Mouse (Mus musculus) hindbrain, embryonic 15.5 days (tissue): Measurements from ENCODE around the gene Otop1. TPM values are rescaled to one million over a fixed set of nuclear protein-coding genes. Genes with fewer than 3 reads are reported as not detected.

Source experiments
- polyA plus RNA-seq: library from polyadenylated mRNA; unstranded; fragments of >200 nt; fragmentation: Nextera tagmentation; extraction: Ambion mirVana; gene quantifications from 2 replicates; pipeline ENCODE4 v1.2.1, GENCODE M21; 2015

Gene Otop1
- polyA plus RNA-seq, 1 experiment from 2014 or later: 0.12 TPM

Other genes starting within 250 kb of the Otop1 start
- 35.3 and 37.8 TPM in 2 replicates for gene Stx18, start 237.2 kb upstream of the Otop1 start, polyA plus RNA-seq
- gene Nsg1, start 116.1 kb upstream of the Otop1 start, polyA plus RNA-seq: 1,299 and 1,422 TPM in 2 replicates
- 18.1 and 20.5 TPM in 2 replicates for gene Zbtb49, start 55.5 kb upstream of the Otop1 start, polyA plus RNA-seq
- gene Lyar, start 55.5 kb upstream of the Otop1 start, polyA plus RNA-seq: 40.5 and 43.1 TPM in 2 replicates
- 84.6 and 90.3 TPM in 2 replicates for gene Tmem128, start 15.8 kb upstream of the Otop1 start, polyA plus RNA-seq
- gene Drd5, start 43.4 kb downstream of the Otop1 start, polyA plus RNA-seq: 0.59 and 0.73 TPM in 2 replicates
- gene Slc2a9, start 227.2 kb downstream of the Otop1 start, polyA plus RNA-seq: 0.49 and 0.60 TPM in 2 replicates